Mouse (Mus musculus) myocyte (in vitro differentiated cells): ENCODE data around the gene Adamts9. TPM values are rescaled to one million over a fixed set of nuclear protein-coding genes. Genes with fewer than 3 reads are reported as not detected.
A peak's percentile ranks its signal among the peaks of the same experiment; 100 is the strongest.

Experiments used
- H3K27me3 ChIP-seq: one replicate; pipeline ENCODE4 v1.6.1; 2011; ENCODE audit not compliant: control insufficient read depth, insufficient read depth, insufficient read length
- H3K36me3 ChIP-seq: one replicate; pipeline ENCODE4 v1.6.1; 2011; ENCODE audit not compliant: control insufficient read depth, insufficient read depth
- H3K4me2 ChIP-seq: one replicate; pipeline ENCODE4 v1.6.1; 2011; ENCODE audit warnings: low read depth, control low read depth
- H3K4me3 ChIP-seq: one replicate; pipeline ENCODE4 v1.5.1; 2011; ENCODE audit warnings: mild to moderate bottlenecking, control low read depth, moderate library complexity
- H3K79me2 ChIP-seq: one replicate; pipeline ENCODE4 v1.6.1; 2011; ENCODE audit not compliant: control insufficient read depth, insufficient read depth
- H3ac ChIP-seq: one replicate; pipeline ENCODE4 v1.6.1; 2011; ENCODE audit not compliant: control insufficient read depth, insufficient read length
- CEBPB ChIP-seq: IDR thresholded peaks from 2 replicates; pipeline ENCODE4 v1.6.1; 2011; ENCODE audit warnings: mild to moderate bottlenecking, moderate library complexity; ENCODE audit not compliant: poor library complexity, insufficient read depth, severe bottlenecking
- E2F4 ChIP-seq: IDR thresholded peaks from one replicate; pipeline ENCODE4 v1.6.1; 2011; ENCODE audit warnings: mild to moderate bottlenecking, control low read depth, moderate library complexity; ENCODE audit not compliant: insufficient read depth
- MAX ChIP-seq: IDR thresholded peaks from one replicate; pipeline ENCODE4 v1.6.1; 2011; ENCODE audit warnings: low read depth, mild to moderate bottlenecking, control low read depth
- MYOD1 ChIP-seq, 3 experiments: IDR thresholded peaks; one replicate each; pipeline ENCODE4 v1.6.1; 2011; ENCODE audit warnings: control low read depth in 2 of 3, low read depth in 2 of 3, mild to moderate bottlenecking in 2 of 3, moderate library complexity in 1 of 3; ENCODE audit not compliant: insufficient read length in 2 of 3, control insufficient read depth in 1 of 3
- MYOG ChIP-seq, 3 experiments: IDR thresholded peaks; one replicate each; pipeline ENCODE4 v1.6.1; 2011; ENCODE audit warnings: control low read depth in 2 of 3, low read depth in 2 of 3, mild to moderate bottlenecking in 2 of 3; ENCODE audit not compliant: insufficient read length in 2 of 3, control insufficient read depth in 1 of 3, insufficient read depth in 1 of 3
- POLR2A ChIP-seq: IDR thresholded peaks from one replicate; pipeline ENCODE4 v1.6.1; 2011; ENCODE audit warnings: low read depth, mild to moderate bottlenecking, control low read depth, moderate library complexity; ENCODE audit not compliant: insufficient read length
- POLR2AphosphoS2 ChIP-seq: IDR thresholded peaks from one replicate; pipeline ENCODE4 v1.6.1; 2011; ENCODE audit warnings: low read depth, control low read depth; ENCODE audit not compliant: insufficient read length
- REST ChIP-seq: IDR thresholded peaks from one replicate; pipeline ENCODE4 v1.6.1; 2011; ENCODE audit warnings: mild to moderate bottlenecking, control low read depth, moderate library complexity; ENCODE audit not compliant: insufficient read depth, insufficient read length
- SRF ChIP-seq: IDR thresholded peaks from one replicate; pipeline ENCODE4 v1.6.1; 2011; ENCODE audit warnings: low read depth; ENCODE audit not compliant: control insufficient read depth, insufficient read length
- TCF12 ChIP-seq: IDR thresholded peaks from one replicate; pipeline ENCODE4 v1.6.1; 2011; ENCODE audit warnings: mild to moderate bottlenecking, control low read depth; ENCODE audit not compliant: poor library complexity, insufficient read depth, severe bottlenecking
- TCF3 ChIP-seq: IDR thresholded peaks from one replicate; pipeline ENCODE4 v1.6.1; 2011; ENCODE audit warnings: low read depth, control low read depth; ENCODE audit not compliant: insufficient read length
- USF1 ChIP-seq: IDR thresholded peaks from one replicate; pipeline ENCODE4 v1.6.1; 2011; ENCODE audit warnings: low read depth, mild to moderate bottlenecking, control low read depth, moderate library complexity
- polyA plus RNA-seq: library from polyadenylated mRNA; unstranded; fragments of >200 nt; fragmentation: generic; extraction: Trizol; gene quantifications from one replicate; pipeline ENCODE4 v1.2.1, GENCODE M21; 2012; ENCODE audit warnings: missing spikeins

The Adamts9 gene
- polyA plus RNA-seq, 1 experiment = 0.04 TPM

GRCm38 (mm10) chr6:92940191-92941131 lies 2.8 kb downstream of the Adamts9 start:
- Histone ChIP-seq H3ac (no peak overlapping the region), H3K4me3 (peak overlapping the region; percentile 16), H3K4me2 (peak overlapping the region; percentile 66), H3K79me2 (no peaks in the 10 kb centered on the region), H3K36me3 (no peaks in the 10 kb centered on the region), H3K27me3 (peaks cover 10% of the 10 kb centered on the region)
- TF ChIP-seq TCF3 (no peak), POLR2AphosphoS2 (no peak), REST (no peak)

GRCm38 (mm10) chr6:92928261-92928660 lies 15.0 kb downstream of the Adamts9 start:
- H3K27me3 ChIP-seq = no peaks in the 10 kb centered on the region
- H3K4me2 ChIP-seq = no peak overlapping the region
- no peaks in the 10 kb centered on the region for H3K79me2 ChIP-seq
- H3K4me3 ChIP-seq = no peak overlapping the region
- no peak overlapping the region for H3ac ChIP-seq
- TF ChIP-seq POLR2A = no peak
- no peak for TF ChIP-seq MYOD1 (IDR thresholded peaks at IDR 0.05; ENCODE audit: control insufficient read depth in 1 of 3, insufficient read length in 2 of 3, low read depth in 2 of 3)
- no peak for TF ChIP-seq MYOG (IDR thresholded peaks at IDR 0.05; ENCODE audit: control insufficient read depth in 1 of 3, insufficient read depth in 1 of 3, insufficient read length in 2 of 3, low read depth in 2 of 3)
- TF ChIP-seq E2F4 = no peak
- TF ChIP-seq USF1 = no peak
- TF ChIP-seq TCF3 = no peak
- no peak for TF ChIP-seq MAX
- TF ChIP-seq CEBPB = no peak
- no peaks in the 10 kb centered on the region for H3K36me3 ChIP-seq

GRCm38 (mm10) chr6:92924536-92924935 lies 18.8 kb downstream of the Adamts9 start:
- Histone ChIP-seq H3K4me2 (no peak overlapping the region), H3K4me3 (no peak overlapping the region), H3ac (no peak overlapping the region), H3K79me2 (no peaks in the 10 kb centered on the region), H3K36me3 (no peaks in the 10 kb centered on the region), H3K27me3 (no peaks in the 10 kb centered on the region)
- TF ChIP-seq MAX = no peak
- TF ChIP-seq SRF = no peak
- TF ChIP-seq TCF12 = no peak
- no peak for TF ChIP-seq TCF3
- TF ChIP-seq MYOG (IDR thresholded peaks at IDR 0.05; ENCODE audit: control insufficient read depth in 1 of 3, insufficient read depth in 1 of 3, insufficient read length in 2 of 3, low read depth in 2 of 3) = no peak
- no peak for TF ChIP-seq POLR2A
- no peak for TF ChIP-seq USF1
- no peak for TF ChIP-seq E2F4
- no peak for TF ChIP-seq MYOD1 (IDR thresholded peaks at IDR 0.05; ENCODE audit: control insufficient read depth in 1 of 3, insufficient read length in 2 of 3, low read depth in 2 of 3)
- no peak for TF ChIP-seq POLR2AphosphoS2

GRCm38 (mm10) chr6:92921843-92922242 lies 21.4 kb downstream of the Adamts9 start:
- Histone ChIP-seq H3K27me3 (no peaks in the 10 kb centered on the region), H3K36me3 (no peaks in the 10 kb centered on the region), H3K4me2 (no peak overlapping the region), H3K79me2 (no peaks in the 10 kb centered on the region), H3ac (no peak overlapping the region), H3K4me3 (no peak overlapping the region)
- no peak for TF ChIP-seq TCF12
- TF ChIP-seq SRF = no peak
- TF ChIP-seq MAX = no peak
- TF ChIP-seq USF1 = no peak
- no peak for TF ChIP-seq REST
- TF ChIP-seq POLR2AphosphoS2 = no peak
- no peak for TF ChIP-seq E2F4
- TF ChIP-seq POLR2A = no peak
- TF ChIP-seq CEBPB = no peak
- TF ChIP-seq MYOG (IDR thresholded peaks at IDR 0.05; ENCODE audit: control insufficient read depth in 1 of 3, insufficient read depth in 1 of 3, insufficient read length in 2 of 3, low read depth in 2 of 3) = no peak
- no peak for TF ChIP-seq MYOD1 (IDR thresholded peaks at IDR 0.05; ENCODE audit: control insufficient read depth in 1 of 3, insufficient read length in 2 of 3, low read depth in 2 of 3)
- TF ChIP-seq TCF3 = no peak
